Mouse (Mus musculus): ENCODE measurements around the gene Gm10337. TPM values are rescaled to one million over a fixed set of nuclear protein-coding genes. Genes with fewer than 3 reads are reported as not detected.

Gene Gm10337
- polyA plus RNA-seq, 1 experiment from 2014 or later, result 5.2 TPM

DNA sequence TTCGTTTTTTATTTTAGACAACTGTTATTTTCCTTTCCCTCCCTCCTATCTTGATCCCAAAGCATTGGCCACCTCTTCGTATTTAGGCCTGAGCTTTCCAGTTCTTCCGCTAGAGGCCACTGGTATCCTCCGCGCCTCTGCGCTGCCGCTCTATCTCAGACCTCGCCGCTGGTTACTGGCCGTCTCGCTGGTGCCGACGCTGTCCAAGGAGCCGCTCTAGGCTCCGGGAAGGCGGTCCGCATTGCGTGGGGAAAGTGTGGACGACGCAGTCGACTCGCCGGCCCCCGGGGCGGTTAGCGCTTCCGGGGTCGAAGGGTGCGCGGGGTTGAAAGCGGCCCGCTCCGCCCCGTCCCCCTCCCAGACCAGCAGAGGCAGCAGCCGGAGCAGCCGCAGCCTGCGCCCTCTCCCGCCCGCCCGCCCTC is 33.3 kb upstream of the Gm10337 start, which contains the start of gene Pcbp2:
Gene Pcbp2 (plus strand): TSS at position 357 of the 422 bp plus-strand sequence.
- H3K4me1 ChIP-seq, result peaks cover 12% of the 10 kb centered on the region
- peak; percentile 98 for ATAC-seq (ENCODE audit: insufficient number of reproducible peaks, insufficient read depth, low FRiP score, low TSS enrichment, low read depth)
- WGBS, result under 1% methylated on average over 26 of the region's 40 CpGs
- peaks cover 18% of the 10 kb centered on the region for H3K36me3 ChIP-seq
- peak within 1 kb of the TSS; percentile 86 for H3K4me3 ChIP-seq
- H3K4me2 ChIP-seq, result peak within 1 kb of the TSS; percentile 73
- H3K27me3 ChIP-seq, result no peaks in the 10 kb centered on the region
- H3K27ac ChIP-seq, result peak within 1 kb of the TSS; percentile 99
- H3K9ac ChIP-seq, result peak within 1 kb of the TSS; percentile 98
- no peaks in the 10 kb centered on the region for H3K9me3 ChIP-seq

DNA sequence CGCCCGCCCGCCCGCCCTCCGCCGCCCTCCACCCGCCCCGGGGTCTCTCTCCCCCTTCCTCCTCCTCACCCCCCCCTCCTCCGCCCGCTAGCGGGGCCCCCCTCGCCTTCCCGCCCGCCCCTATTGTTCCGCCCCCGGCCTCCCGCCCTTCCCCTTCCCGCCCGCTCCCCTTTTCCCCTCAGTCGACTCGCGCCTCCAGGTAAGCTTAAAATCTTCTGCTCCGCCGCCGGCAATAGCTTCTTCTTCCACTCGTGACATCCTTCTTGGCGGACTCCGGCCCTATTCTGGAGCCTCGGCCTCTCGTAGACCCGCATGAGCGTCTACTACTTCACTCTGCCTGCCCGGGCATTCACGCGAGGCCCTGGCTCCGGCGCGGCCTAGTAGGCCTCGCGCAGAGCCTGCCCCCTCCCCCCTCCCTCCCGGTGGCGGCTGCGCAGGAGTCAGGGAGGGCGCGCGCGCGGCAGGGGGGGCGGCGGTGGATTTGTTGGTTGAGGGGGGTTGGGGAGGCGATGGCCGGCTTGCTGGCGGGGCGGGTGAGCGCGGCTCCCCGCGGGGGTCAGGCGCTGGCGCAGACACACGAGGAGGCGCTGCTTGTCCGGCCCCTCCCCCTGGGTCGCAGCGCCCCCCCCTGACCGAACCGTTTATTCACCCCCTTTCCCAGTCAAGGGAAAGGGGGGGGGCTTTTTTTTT is 32.8 kb upstream of the Gm10337 start:
- H3K4me1 ChIP-seq, result peaks cover 12% of the 10 kb centered on the region
- H3K4me3 ChIP-seq, result peak overlapping the region; percentile 86
- peak overlapping the region; percentile 98 for H3K9ac ChIP-seq
- peaks cover 24% of the 10 kb centered on the region for H3K36me3 ChIP-seq
- H3K9me3 ChIP-seq, result no peaks in the 10 kb centered on the region
- WGBS, result under 1% methylated on average over 46 of the region's 67 CpGs
- H3K4me2 ChIP-seq, result peak overlapping the region; percentile 73
- H3K27me3 ChIP-seq, result no peaks in the 10 kb centered on the region
- H3K27ac ChIP-seq, result peak overlapping the region; percentile 99
- peak; percentile 53; the same call in 1 of the 2 replicates for ATAC-seq (ENCODE audit: insufficient number of reproducible peaks, insufficient read depth, low FRiP score, low TSS enrichment, low read depth)

DNA sequence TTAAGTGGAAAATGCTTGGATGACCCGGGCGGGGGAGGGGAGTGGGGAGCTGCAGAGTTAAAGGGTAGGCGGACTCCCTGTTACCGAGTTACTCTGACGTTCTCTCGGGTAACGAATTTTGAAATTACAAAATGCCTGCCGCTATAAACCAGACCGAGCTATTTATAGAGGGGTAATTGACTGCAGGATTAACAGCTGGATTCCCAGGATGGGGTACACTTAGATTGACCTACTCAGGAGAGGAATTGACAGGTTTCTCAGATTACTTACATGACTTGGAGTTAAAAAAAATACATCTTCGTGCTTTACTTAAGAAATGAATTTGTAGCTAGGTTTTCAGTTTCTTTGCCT is 32.3 kb upstream of the Gm10337 start:
- peaks cover 12% of the 10 kb centered on the region for H3K4me1 ChIP-seq
- no peak for ATAC-seq (ENCODE audit: insufficient number of reproducible peaks, insufficient read depth, low FRiP score, low TSS enrichment, low read depth)
- H3K36me3 ChIP-seq, result peaks cover 29% of the 10 kb centered on the region
- under 1% methylated on average over 10 of the region's 10 CpGs for WGBS
- peak overlapping the region; percentile 73 for H3K4me2 ChIP-seq
- H3K4me3 ChIP-seq, result peak overlapping the region; percentile 86
- no peaks in the 10 kb centered on the region for H3K27me3 ChIP-seq
- peak overlapping the region; percentile 98 for H3K9ac ChIP-seq
- H3K9me3 ChIP-seq, result no peaks in the 10 kb centered on the region
- H3K27ac ChIP-seq, result peak overlapping the region; percentile 99

DNA sequence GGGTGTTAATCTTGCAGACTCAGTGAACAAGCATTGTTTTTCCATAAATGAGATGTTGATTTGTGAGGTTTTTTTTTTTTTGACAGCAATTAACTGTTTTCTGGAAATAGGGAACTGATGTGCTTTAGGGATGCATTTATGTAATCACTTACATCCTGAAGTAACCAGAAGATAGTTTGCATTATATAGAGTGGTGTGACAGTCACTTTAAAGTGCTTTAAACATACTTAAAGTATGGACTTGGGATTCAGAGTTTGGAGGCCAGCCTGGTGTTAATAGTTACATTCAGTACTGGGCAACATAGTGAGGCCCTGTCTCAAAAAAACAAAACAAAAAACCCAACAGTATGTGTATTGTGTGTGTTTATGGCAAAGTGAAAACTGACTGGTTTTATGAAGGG is 31.8 kb upstream of the Gm10337 start:
- peak overlapping the region; percentile 98; the same call in 1 of the 2 replicates for H3K9ac ChIP-seq

DNA sequence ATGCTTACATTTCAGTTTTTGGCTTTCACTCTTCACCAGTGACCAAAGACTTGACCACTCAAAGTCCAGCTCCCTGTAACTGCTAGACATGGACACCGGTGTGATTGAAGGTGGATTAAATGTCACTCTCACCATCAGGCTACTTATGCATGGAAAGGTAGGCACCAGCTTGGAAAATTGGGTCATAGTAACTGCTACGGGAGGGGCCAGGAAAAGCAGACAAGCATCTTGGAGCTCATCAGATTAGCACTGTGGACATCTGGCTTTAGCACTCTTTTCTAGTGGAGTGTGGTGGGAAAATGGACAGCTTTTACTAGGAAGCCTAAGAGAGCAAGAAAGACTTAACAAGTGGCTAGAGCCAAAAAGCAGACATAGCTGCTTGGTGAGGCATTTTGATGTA is 30.3 kb upstream of the Gm10337 start:
- WGBS, result 62% methylated on average over 2 of the region's 2 CpGs
- peaks cover 49% of the 10 kb centered on the region for H3K36me3 ChIP-seq
- no peak for ATAC-seq (ENCODE audit: insufficient number of reproducible peaks, insufficient read depth, low FRiP score, low TSS enrichment, low read depth)

More for the DNA sequence above, 31.8 kb upstream of the Gm10337 start:
- H3K27me3 ChIP-seq, result no peaks in the 10 kb centered on the region
- H3K4me3 ChIP-seq, result peak overlapping the region; percentile 86
- H3K9me3 ChIP-seq, result no peaks in the 10 kb centered on the region
- peaks cover 12% of the 10 kb centered on the region for H3K4me1 ChIP-seq
- H3K27ac ChIP-seq, result no peak overlapping the region
- ATAC-seq (ENCODE audit: insufficient number of reproducible peaks, insufficient read depth, low FRiP score, low TSS enrichment, low read depth), result no peak
- H3K36me3 ChIP-seq, result peaks cover 34% of the 10 kb centered on the region
- H3K4me2 ChIP-seq, result peak overlapping the region; percentile 73

DNA sequence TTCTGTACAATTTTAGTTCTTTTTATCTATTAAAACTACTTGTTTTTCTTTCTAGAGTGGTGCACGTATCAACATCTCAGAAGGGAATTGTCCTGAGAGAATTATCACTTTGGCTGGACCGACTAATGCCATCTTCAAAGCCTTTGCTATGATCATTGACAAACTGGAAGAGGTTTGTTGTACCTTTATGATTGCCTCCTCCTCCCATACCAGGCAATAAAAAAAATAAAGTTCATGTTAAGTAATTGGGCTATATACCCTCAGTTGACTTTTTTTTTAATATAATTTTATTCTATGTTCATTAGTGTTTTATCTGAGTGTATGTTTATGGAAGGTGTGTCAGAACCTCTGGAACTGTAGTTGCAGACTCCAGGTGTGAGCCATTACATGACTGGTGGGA is 29.0 kb upstream of the Gm10337 start:
- Histone ChIP-seq H3K4me3 (no peak overlapping the region), H3K9ac (no peak overlapping the region), H3K27me3 (no peaks in the 10 kb centered on the region), H3K9me3 (no peaks in the 10 kb centered on the region), H3K36me3 (peaks cover 60% of the 10 kb centered on the region), H3K27ac (no peak overlapping the region), H3K4me2 (no peak overlapping the region), H3K4me1 (peaks cover 12% of the 10 kb centered on the region)
- no peak for ATAC-seq (ENCODE audit: insufficient number of reproducible peaks, insufficient read depth, low FRiP score, low TSS enrichment, low read depth)
- 87% methylated on average over 2 of the region's 2 CpGs for WGBS

More for the DNA sequence above, 30.3 kb upstream of the Gm10337 start:
- no peaks in the 10 kb centered on the region for H3K27me3 ChIP-seq
- H3K27ac ChIP-seq, result no peak overlapping the region
- peak overlapping the region; percentile 73; the same call in 1 of the 2 replicates for H3K4me2 ChIP-seq
- peaks cover 12% of the 10 kb centered on the region for H3K4me1 ChIP-seq
- no peaks in the 10 kb centered on the region for H3K9me3 ChIP-seq
- H3K9ac ChIP-seq, result no peak overlapping the region
- H3K4me3 ChIP-seq, result 0 out of 2 replicates have a peak overlapping the region, but pooled peaks have one; percentile 2

DNA sequence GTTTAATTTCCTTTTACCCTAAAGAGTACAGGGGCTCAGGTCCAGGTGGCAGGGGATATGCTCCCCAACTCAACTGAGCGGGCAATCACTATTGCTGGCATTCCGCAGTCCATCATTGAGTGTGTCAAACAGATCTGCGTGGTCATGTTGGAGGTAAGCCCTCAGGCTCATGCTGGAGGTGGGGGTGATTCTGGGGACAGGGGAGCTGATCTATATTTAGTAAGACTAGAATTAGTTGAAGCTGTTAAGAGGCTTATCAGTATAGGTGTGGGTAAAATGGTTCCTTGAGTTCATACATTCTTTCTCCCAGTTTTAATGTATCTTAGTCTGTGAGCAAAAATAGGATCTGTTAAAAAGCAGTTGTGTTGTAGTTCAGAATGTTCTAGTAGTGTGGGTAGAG is 20.4 kb upstream of the Gm10337 start:
- Histone ChIP-seq H3K27ac (no peak overlapping the region), H3K4me1 (no peaks in the 10 kb centered on the region), H3K9me3 (no peaks in the 10 kb centered on the region), H3K36me3 (peaks cover 86% of the 10 kb centered on the region), H3K4me2 (no peak overlapping the region), H3K4me3 (no peak overlapping the region), H3K9ac (no peak overlapping the region), H3K27me3 (no peaks in the 10 kb centered on the region)
- no peak for ATAC-seq (ENCODE audit: insufficient number of reproducible peaks, insufficient read depth, low FRiP score, low TSS enrichment, low read depth)
- 87% methylated on average over 3 of the region's 3 CpGs for WGBS

DNA sequence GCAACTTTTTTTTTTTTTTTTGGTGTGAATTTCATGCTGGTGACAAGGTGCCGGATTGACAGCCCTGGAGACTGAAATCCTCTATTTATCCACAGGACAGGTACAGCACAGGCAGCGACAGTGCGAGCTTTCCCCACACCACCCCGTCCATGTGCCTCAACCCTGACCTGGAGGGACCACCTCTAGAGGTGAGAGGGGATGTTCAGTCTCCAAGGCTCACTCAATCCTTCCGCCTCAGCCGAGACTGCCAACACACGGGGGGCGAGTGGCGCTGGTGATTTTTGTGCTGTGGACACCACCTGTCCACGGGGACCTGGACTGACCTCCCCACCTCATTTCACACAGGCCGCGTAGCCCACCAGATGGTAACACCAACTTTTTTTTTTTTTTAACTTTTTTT is 17.7 kb upstream of the Gm10337 start:
- no peak overlapping the region for H3K9ac ChIP-seq
- WGBS, result 93% methylated on average over 12 of the region's 12 CpGs
- H3K9me3 ChIP-seq, result no peaks in the 10 kb centered on the region
- no peak overlapping the region for H3K4me2 ChIP-seq
- H3K4me1 ChIP-seq, result no peaks in the 10 kb centered on the region
- H3K27me3 ChIP-seq, result no peaks in the 10 kb centered on the region
- peaks cover 88% of the 10 kb centered on the region for H3K36me3 ChIP-seq
- H3K4me3 ChIP-seq, result no peak overlapping the region
- no peak for ATAC-seq (ENCODE audit: insufficient number of reproducible peaks, insufficient read depth, low FRiP score, low TSS enrichment, low read depth)
- no peak overlapping the region for H3K27ac ChIP-seq

DNA sequence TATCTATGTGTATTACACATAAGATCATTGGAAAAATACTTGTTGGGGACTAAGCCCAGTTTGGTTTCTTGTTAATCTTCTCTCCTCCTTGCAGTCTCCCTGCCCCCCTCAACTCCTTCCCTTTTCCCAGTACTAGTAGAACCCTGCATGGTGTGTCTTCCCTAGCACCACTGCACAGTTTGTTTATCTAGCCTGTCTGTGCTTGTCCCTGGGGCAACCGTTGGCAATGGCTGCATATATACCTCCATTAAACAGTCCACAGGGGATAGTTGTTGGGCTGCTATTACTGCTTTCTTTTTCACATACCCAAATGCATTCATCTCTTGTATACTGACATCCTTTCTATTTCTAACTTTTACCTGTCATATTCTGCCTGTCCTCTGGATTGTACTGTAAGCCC is 15.9 kb upstream of the Gm10337 start:
- 67% methylated on average over 1 of the region's 1 CpGs for WGBS
- H3K9me3 ChIP-seq, result no peaks in the 10 kb centered on the region

DNA sequence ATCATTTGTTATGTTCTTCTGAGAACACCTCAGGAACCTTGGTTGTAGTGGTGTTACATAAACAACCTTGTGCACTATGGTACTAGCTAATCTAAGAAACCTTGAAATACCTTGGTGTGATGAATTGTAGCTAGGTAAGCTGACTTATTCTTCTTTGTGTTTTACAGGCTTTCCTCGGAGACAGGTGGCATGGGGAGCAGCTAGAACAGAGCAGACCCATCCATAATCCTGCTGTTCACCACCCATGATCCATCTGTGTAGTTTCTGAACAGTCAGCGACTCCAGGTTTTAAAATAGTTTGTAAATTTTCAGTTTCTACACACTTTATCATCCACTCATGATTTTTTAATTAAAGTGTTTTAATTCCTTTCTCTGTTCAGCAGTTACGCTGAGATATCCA is 5.2 kb upstream of the Gm10337 start:
- Histone ChIP-seq H3K9ac (no peak overlapping the region), H3K9me3 (no peaks in the 10 kb centered on the region), H3K27me3 (no peaks in the 10 kb centered on the region), H3K4me2 (no peak overlapping the region), H3K4me1 (no peaks in the 10 kb centered on the region), H3K27ac (no peak overlapping the region), H3K4me3 (no peak overlapping the region), H3K36me3 (peaks cover 94% of the 10 kb centered on the region)
- no peak for ATAC-seq (ENCODE audit: insufficient number of reproducible peaks, insufficient read depth, low FRiP score, low TSS enrichment, low read depth)
- 86% methylated on average over 3 of the region's 3 CpGs for WGBS

More for the DNA sequence above, 15.9 kb upstream of the Gm10337 start:
- H3K9ac ChIP-seq, result no peak overlapping the region
- ATAC-seq (ENCODE audit: insufficient number of reproducible peaks, insufficient read depth, low FRiP score, low TSS enrichment, low read depth), result no peak
- no peak overlapping the region for H3K4me2 ChIP-seq
- H3K27me3 ChIP-seq, result no peaks in the 10 kb centered on the region
- peaks cover 86% of the 10 kb centered on the region for H3K36me3 ChIP-seq
- H3K4me3 ChIP-seq, result no peak overlapping the region
- H3K4me1 ChIP-seq, result no peaks in the 10 kb centered on the region
- no peak overlapping the region for H3K27ac ChIP-seq

DNA sequence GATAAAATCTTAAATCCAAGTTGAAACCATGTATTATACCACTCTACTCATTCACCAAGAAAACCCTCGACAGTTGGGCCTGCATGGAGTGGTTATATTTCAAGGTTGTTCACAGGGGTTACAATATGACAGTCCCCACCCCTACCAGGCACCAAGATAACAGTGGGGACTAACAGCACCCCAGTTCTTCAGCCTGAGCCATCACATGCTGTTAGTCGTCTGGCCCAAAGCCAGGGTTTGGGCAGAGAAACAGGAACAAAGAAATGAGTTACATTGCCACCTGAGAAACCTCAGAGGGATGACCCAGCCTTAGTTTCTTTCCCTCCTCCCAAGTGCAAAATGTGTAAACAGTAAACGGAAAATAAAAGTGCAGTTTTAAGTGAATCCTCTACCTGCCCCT is 4.2 kb upstream of the Gm10337 start:
- no peaks in the 10 kb centered on the region for H3K9me3 ChIP-seq
- 69% methylated on average over 3 of the region's 3 CpGs for WGBS
- no peak for ATAC-seq (ENCODE audit: insufficient number of reproducible peaks, insufficient read depth, low FRiP score, low TSS enrichment, low read depth)
- no peak overlapping the region for H3K4me2 ChIP-seq
- no peak overlapping the region for H3K27ac ChIP-seq
- H3K36me3 ChIP-seq, result peaks cover 95% of the 10 kb centered on the region
- H3K4me1 ChIP-seq, result no peaks in the 10 kb centered on the region
- H3K4me3 ChIP-seq, result no peak overlapping the region
- no peak overlapping the region for H3K9ac ChIP-seq
- H3K27me3 ChIP-seq, result no peaks in the 10 kb centered on the region

DNA sequence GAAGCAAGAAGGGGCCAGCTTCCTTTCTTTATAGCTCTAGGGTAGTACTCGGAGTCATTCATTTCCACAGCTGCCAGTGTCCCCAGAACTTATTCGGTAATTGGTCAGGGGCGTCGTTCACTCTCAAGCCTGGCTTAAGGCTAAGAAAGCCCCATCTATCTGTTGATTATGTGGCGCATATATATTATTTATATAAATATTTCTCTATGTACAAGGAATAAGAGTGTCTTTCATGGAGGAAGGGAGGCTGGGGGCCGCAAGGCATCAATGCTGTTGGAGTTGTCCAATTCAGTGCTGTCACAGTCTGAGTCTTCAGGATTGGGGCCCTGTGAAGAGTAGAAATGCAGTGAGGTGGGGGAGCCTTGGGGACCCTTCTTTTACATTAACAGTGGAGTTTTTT is 3.7 kb upstream of the Gm10337 start:
- Histone ChIP-seq H3K27me3 (no peaks in the 10 kb centered on the region), H3K4me1 (no peaks in the 10 kb centered on the region), H3K27ac (no peak overlapping the region), H3K4me2 (no peak overlapping the region), H3K4me3 (no peak overlapping the region), H3K9ac (no peak overlapping the region), H3K9me3 (no peaks in the 10 kb centered on the region), H3K36me3 (peaks cover 94% of the 10 kb centered on the region)
- 88% methylated on average over 6 of the region's 6 CpGs for WGBS
- no peak for ATAC-seq (ENCODE audit: insufficient number of reproducible peaks, insufficient read depth, low FRiP score, low TSS enrichment, low read depth)
